Mouse (Mus musculus) limb, embryonic 11.5 days (tissue): ENCODE results near the gene BC049762. TPM values are rescaled to one million over a fixed set of nuclear protein-coding genes. Genes with fewer than 3 reads are reported as not detected.

ENCODE experiments used
- ATAC-seq: fragments of 200-750 bp; cut with Nextera tagmentation; 2 replicates; pipeline ENCODE4 v1.8.0; 2017; ENCODE audit warnings: low read depth; ENCODE audit not compliant: insufficient number of reproducible peaks, low FRiP score, low TSS enrichment
- DNase-seq: peaks from one replicate; pipeline ENCODE4 v3.0.0-alpha.2; 2015; ENCODE audit warnings: low spot score
- H3K27ac ChIP-seq: fragments of 300-500 bp; sonication (generic); replicated peaks from 2 replicates; pipeline ENCODE4 v1.5.1; 2014; ENCODE audit warnings: low read depth, mild to moderate bottlenecking, low read length
- H3K27me3 ChIP-seq: fragments of 300-500 bp; sonication (generic); 2 replicates; pipeline ENCODE4 v1.6.1; 2014; ENCODE audit warnings: mild to moderate bottlenecking, low read length, mixed read lengths; ENCODE audit not compliant: control insufficient read depth, insufficient read depth
- H3K36me3 ChIP-seq: fragments of 300-500 bp; sonication (generic); 2 replicates; pipeline ENCODE4 v1.6.1; 2014; ENCODE audit warnings: mild to moderate bottlenecking, low read length, moderate library complexity, mixed read lengths; ENCODE audit not compliant: control insufficient read depth, insufficient read depth
- H3K4me1 ChIP-seq: fragments of 300-500 bp; sonication (generic); 2 replicates; pipeline ENCODE4 v1.6.1; 2014; ENCODE audit warnings: low read length, mixed read lengths; ENCODE audit not compliant: control insufficient read depth, insufficient read depth
- H3K4me2 ChIP-seq: fragments of 300-500 bp; sonication (generic); 2 replicates; pipeline ENCODE4 v1.6.1; 2014; ENCODE audit warnings: low read depth, mild to moderate bottlenecking, moderate library complexity; ENCODE audit not compliant: severe bottlenecking
- H3K4me3 ChIP-seq: fragments of 300-500 bp; sonication (generic); 2 replicates; pipeline ENCODE4 v1.5.1; 2014; ENCODE audit warnings: low read depth, low read length
- H3K9ac ChIP-seq: fragments of 300-500 bp; sonication (generic); 2 replicates; pipeline ENCODE4 v1.6.1; 2014; ENCODE audit warnings: mild to moderate bottlenecking, low read length
- H3K9me3 ChIP-seq: fragments of 300-500 bp; sonication (generic); 2 replicates; pipeline ENCODE4 v1.6.1; 2016; ENCODE audit warnings: low read length; ENCODE audit not compliant: control insufficient read depth
- WGBS: fragments of 180-500 bp; shearing (Covaris S2); extraction: QIAGEN DNeasy Blood & Tissue Kit; methylation state at CpG from one replicate; pipeline ENCODE4 v1.1.7; 2014; 5-methylcytosine and 5-hydroxymethylcytosine counted together
- polyA plus RNA-seq: library from polyadenylated mRNA; unstranded; fragments of >200 nt; fragmentation: Nextera tagmentation; extraction: Ambion mirVana; gene quantifications from 2 replicates; pipeline ENCODE4 v1.2.1, GENCODE M21; 2014

Gene BC049762
- polyA plus RNA-seq, 1 experiment from 2014 or later = 0.69 TPM

DNA sequence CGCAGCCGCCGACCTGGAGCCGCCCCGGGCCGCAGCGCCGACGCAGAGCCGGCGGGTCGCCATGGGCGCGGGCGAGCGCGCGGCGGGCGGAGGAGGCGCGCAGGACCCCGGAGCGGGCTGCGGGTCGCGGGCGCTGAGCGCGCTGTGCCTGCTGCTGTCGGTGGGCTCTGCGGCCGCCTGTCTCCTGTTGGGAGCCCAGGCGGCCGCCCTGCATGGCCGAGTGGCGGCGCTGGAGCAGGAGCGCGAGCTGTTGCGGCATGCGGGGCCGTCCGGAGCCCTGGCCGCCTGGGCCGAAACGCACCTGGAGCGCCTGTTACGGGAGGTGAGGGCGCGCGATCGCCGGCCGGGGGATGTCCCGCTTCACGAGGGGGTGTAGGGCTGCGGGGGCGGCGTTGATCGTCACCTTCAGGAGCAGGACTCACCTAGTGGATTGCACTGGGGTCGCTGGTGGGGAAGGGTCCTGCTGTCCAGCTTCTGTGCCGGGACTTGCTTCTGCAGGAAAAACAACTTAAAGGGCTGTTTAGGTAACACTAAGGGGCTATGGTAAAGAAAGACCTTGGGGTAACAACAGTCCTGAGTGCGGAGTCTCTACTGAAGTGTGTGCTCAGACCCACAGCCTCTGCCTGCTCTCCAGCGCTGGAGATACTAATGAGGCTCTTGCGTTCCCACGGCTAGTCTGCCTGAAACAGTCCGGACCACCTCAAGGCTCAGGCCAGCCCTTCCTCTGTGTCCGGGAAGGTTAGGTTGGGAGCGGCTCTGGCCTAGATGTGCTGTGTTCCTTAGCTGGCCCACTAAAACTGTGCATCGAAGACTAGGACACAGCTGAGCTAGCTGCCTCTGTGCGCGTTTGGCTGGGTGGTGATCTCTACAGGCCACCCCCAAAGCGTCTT, 27.5 kb upstream of the BC049762 start:
- peak; percentile 78 for ATAC-seq
- 2% methylated on average over 71 of the region's 74 CpGs for WGBS

GRCm38 (mm10) chr11:51289564-51290041, 26.8 kb upstream of the BC049762 start, which contains the start of gene Col23a1:
Gene Col23a1 (plus strand): TSS chr11:51289920.
- peak within 1 kb of the TSS; percentile 82 for H3K4me2 ChIP-seq
- peak; percentile 82 for ATAC-seq
- no peaks in the 10 kb centered on the region; the same call in 1 of the 2 replicates for H3K36me3 ChIP-seq
- WGBS = 1% methylated on average over 36 of the region's 38 CpGs
- H3K27me3 ChIP-seq = no peaks in the 10 kb centered on the region
- no peaks in the 10 kb centered on the region for H3K9me3 ChIP-seq
- peaks cover 8% of the 10 kb centered on the region; the same call in 1 of the 2 replicates for H3K4me1 ChIP-seq
- H3K4me3 ChIP-seq = peak within 1 kb of the TSS; percentile 64
- H3K9ac ChIP-seq = peak within 1 kb of the TSS; percentile 73
- DNase-seq = peak; percentile 92
- H3K27ac ChIP-seq = peak within 1 kb of the TSS; percentile 76

More for the DNA sequence above, 27.5 kb upstream of the BC049762 start:
- Histone ChIP-seq H3K4me2 (peak overlapping the region; percentile 82), H3K36me3 (no peaks in the 10 kb centered on the region; the same call in 1 of the 2 replicates), H3K9me3 (no peaks in the 10 kb centered on the region), H3K27me3 (no peaks in the 10 kb centered on the region), H3K4me3 (peak overlapping the region; percentile 64), H3K27ac (peak overlapping the region; percentile 76), H3K9ac (peak overlapping the region; percentile 73), H3K4me1 (peaks cover 8% of the 10 kb centered on the region; the same call in 1 of the 2 replicates)
- peak; percentile 81 for DNase-seq

GRCm38 (mm10) chr11:51274418-51274817, 11.6 kb upstream of the BC049762 start:
- ATAC-seq = no peak
- WGBS = 91% methylated on average over 1 of the region's 1 CpGs
- Histone ChIP-seq H3K36me3 (peaks cover 24% of the 10 kb centered on the region), H3K9me3 (no peaks in the 10 kb centered on the region), H3K27me3 (no peaks in the 10 kb centered on the region), H3K9ac (no peak overlapping the region), H3K4me2 (no peak overlapping the region), H3K27ac (no peak overlapping the region), H3K4me1 (no peaks in the 10 kb centered on the region), H3K4me3 (no peak overlapping the region)
- no peak for DNase-seq

DNA sequence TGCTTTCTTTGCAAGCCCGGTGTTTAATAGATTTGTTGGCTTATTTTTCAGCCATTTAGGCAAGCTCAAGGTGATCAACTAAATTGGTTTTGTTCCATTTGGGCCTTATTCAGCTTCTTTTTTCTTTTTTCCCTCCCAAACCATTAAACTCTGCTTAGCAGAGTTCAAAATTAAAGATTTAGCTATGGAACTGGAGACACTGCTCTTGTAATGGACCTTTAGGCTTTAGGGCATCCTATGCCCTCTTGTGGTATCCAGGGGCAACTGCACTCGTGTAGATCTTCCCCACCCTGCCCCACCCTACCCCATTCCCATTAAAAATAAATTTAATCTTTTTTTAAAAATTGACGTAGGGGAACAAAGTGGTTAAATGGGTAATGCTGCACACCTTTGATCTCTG, 2.5 kb upstream of the BC049762 start:
- Histone ChIP-seq H3K9me3 (no peaks in the 10 kb centered on the region), H3K27ac (no peak overlapping the region), H3K4me2 (peak overlapping the region; percentile 10; the same call in 1 of the 2 replicates), H3K36me3 (0 out of 2 replicates have a peak, but pooled peaks cover 2% of the 10 kb centered on the region), H3K4me3 (no peak overlapping the region), H3K27me3 (no peaks in the 10 kb centered on the region), H3K9ac (no peak overlapping the region), H3K4me1 (peaks cover 10% of the 10 kb centered on the region)
- WGBS = 55% methylated on average over 3 of the region's 3 CpGs
- no peak for ATAC-seq
- no peak for DNase-seq

DNA sequence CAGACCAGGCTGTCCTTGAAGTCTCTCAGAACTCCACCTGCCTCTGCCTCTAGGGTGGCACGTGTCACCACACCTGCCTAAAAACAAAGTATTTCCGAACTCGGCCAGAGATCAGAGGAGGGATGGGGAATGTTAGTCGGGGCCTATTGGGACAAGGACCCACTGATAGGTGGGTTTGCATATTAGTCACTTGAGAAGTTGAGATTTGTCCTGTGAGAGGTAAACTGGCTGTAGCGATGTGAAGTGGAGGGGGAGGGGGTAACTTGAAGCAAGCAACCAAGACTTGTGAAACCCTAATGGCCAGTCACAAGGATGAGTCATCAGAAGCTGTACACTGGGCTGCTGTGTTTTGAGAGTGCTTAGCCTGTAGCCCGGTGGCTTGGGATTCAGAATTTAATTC, 1.5 kb upstream of the BC049762 start:
- Histone ChIP-seq H3K4me2 (peak overlapping the region; percentile 78), H3K4me1 (peaks cover 10% of the 10 kb centered on the region), H3K9ac (no peak overlapping the region), H3K36me3 (no peaks in the 10 kb centered on the region), H3K27ac (no peak overlapping the region), H3K4me3 (peak overlapping the region; percentile 98), H3K27me3 (no peaks in the 10 kb centered on the region), H3K9me3 (no peaks in the 10 kb centered on the region)
- WGBS = 23% methylated on average over 6 of the region's 6 CpGs
- ATAC-seq (no peak), DNase-seq (no peak)

DNA sequence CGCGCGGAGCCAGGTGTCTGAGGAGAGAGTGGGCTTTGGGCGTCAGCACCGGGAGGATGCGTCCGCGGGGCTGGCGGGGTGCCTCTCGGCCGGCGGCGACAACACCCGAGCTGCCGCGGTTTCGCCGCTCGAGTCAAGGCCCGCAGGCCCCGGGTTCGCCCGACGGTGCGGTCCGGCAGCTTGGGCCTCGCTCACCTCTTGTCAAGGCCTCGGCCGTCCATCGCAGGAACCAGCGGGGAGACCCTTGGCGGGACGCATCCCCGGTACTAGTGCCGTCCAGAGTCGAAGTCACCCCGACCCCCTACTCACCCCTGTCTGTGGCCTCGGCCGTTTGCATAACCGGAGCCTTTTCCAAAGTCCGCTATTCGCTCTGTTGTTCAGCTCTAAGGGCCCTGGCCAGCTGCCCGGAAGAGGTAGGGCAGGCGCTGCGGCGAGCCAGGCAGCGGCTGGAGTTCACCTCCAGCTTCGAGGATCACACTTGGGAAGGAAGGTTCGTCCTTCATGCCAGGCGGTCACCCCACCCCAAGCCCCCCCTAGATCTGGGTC, 513 bp upstream of the BC049762 start:
- Histone ChIP-seq H3K36me3 (no peaks in the 10 kb centered on the region), H3K4me1 (peaks cover 10% of the 10 kb centered on the region), H3K9me3 (no peaks in the 10 kb centered on the region), H3K9ac (peak overlapping the region; percentile 96), H3K27me3 (no peaks in the 10 kb centered on the region), H3K27ac (peak overlapping the region; percentile 81), H3K4me2 (peak overlapping the region; percentile 78), H3K4me3 (peak overlapping the region; percentile 98)
- under 1% methylated on average over 50 of the region's 50 CpGs for WGBS
- ATAC-seq = peak; percentile 66
- DNase-seq = no peak

DNA sequence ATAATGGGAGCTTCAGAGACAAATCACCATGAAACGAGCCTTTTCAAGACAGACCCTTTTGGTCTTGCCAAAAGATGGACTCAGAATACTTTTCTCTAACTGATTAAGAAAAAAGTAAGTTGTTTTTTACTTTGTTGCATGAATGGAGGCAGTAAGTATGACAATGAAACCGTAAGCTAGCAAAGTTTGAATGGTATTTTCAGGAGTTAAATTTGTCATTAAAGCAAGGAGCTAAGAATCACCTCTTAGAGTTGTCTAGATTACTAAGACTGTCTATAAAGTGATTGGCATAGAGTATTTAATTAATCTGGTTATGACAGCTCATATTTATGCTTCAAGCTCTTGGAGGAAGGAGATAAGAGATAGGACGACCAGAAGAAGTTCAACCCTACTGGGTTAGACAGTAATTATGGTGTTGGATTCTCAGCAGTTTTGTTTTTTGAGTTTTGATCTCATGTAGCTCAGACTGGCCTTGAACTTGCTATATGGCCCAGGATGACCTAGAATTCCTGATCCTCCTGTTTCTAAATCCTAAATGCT, 1.1 kb downstream of the BC049762 start, which contains the start of gene Clk4:
Gene Clk4 (plus strand): TSS at position 51 of the 540 bp plus-strand sequence.
- no peak for DNase-seq
- no peak for ATAC-seq
- Histone ChIP-seq H3K9ac (peak within 1 kb of the TSS; percentile 96), H3K4me1 (peaks cover 10% of the 10 kb centered on the region), H3K27me3 (no peaks in the 10 kb centered on the region), H3K27ac (0 out of 2 replicates have a peak within 1 kb of the TSS, but pooled peaks have one; percentile 32), H3K4me2 (peak within 1 kb of the TSS; percentile 78), H3K36me3 (no peaks in the 10 kb centered on the region), H3K9me3 (no peaks in the 10 kb centered on the region), H3K4me3 (peak within 1 kb of the TSS; percentile 98)
- WGBS = 89% methylated on average over 3 of the region's 3 CpGs

GRCm38 (mm10) chr11:51257006-51257405, 5.8 kb downstream of the BC049762 start:
- no peak overlapping the region for H3K9ac ChIP-seq
- H3K4me3 ChIP-seq = no peak overlapping the region
- H3K27me3 ChIP-seq = no peaks in the 10 kb centered on the region
- H3K27ac ChIP-seq = no peak overlapping the region
- H3K4me1 ChIP-seq = no peaks in the 10 kb centered on the region
- no peak overlapping the region for H3K4me2 ChIP-seq
- 87% methylated on average over 4 of the region's 4 CpGs for WGBS
- H3K9me3 ChIP-seq = no peaks in the 10 kb centered on the region
- ATAC-seq (no peak), DNase-seq (no peak)
- no peaks in the 10 kb centered on the region for H3K36me3 ChIP-seq
